Mouse (Mus musculus): ENCODE data around the gene Cdyl. TPM values are rescaled to one million over a fixed set of nuclear protein-coding genes. Genes with fewer than 3 reads are reported as not detected.

Cdyl gene
- polyA plus RNA-seq, 1 experiment from 2014 or later = 9.5 TPM

DNA sequence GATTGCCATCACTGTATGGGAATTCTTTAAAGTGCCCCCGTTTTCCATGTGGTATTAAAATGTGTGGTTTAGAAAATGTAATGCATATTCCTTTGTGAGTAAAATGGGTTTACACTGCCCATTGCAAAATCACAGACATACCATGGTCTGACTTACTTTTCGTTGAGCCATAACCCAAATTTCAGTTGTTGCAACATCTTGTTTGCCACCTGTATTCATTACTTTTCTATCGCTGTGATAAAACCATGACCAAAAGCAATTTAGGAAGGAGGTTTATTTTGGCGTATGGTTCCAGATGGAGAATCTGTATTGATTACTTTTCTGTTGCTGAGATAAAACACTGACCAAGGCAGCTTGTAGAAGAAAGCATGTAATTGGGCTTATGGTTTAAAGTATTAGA, 124.6 kb downstream of the Cdyl start:
- Histone ChIP-seq H3K27ac (replicated peaks) (no peak overlapping the region), H3K4me2 (no peak overlapping the region), H3K27me3 (no peaks in the 10 kb centered on the region), H3K4me1 (replicated peaks) (peaks cover 83% of the 10 kb centered on the region), H3K36me3 (replicated peaks) (no peaks in the 10 kb centered on the region), H3K4me3 (replicated peaks) (no peak overlapping the region), H3K9ac (no peak overlapping the region), H3K9me3 (replicated peaks) (no peaks in the 10 kb centered on the region)
- 72% methylated on average over 4 of the region's 4 CpGs for WGBS (ENCODE audit: insufficient replicate concordance)
- ATAC-seq (ENCODE audit: insufficient read depth) = no peak

GRCm38 (mm10) chr13:35785330-35785939, 125.8 kb downstream of the Cdyl start:
- H3K4me3 ChIP-seq (replicated peaks) = no peak overlapping the region
- no peak overlapping the region for H3K9ac ChIP-seq
- H3K36me3 ChIP-seq (replicated peaks) = no peaks in the 10 kb centered on the region
- no peaks in the 10 kb centered on the region for H3K27me3 ChIP-seq
- no peak overlapping the region for H3K4me2 ChIP-seq
- no peak for ATAC-seq (ENCODE audit: insufficient read depth)
- H3K9me3 ChIP-seq (replicated peaks) = no peaks in the 10 kb centered on the region
- H3K4me1 ChIP-seq (replicated peaks) = peaks cover 83% of the 10 kb centered on the region
- WGBS (ENCODE audit: insufficient replicate concordance) = 78% methylated on average over 5 of the region's 5 CpGs
- H3K27ac ChIP-seq (replicated peaks) = peak overlapping the region; percentile 79

DNA sequence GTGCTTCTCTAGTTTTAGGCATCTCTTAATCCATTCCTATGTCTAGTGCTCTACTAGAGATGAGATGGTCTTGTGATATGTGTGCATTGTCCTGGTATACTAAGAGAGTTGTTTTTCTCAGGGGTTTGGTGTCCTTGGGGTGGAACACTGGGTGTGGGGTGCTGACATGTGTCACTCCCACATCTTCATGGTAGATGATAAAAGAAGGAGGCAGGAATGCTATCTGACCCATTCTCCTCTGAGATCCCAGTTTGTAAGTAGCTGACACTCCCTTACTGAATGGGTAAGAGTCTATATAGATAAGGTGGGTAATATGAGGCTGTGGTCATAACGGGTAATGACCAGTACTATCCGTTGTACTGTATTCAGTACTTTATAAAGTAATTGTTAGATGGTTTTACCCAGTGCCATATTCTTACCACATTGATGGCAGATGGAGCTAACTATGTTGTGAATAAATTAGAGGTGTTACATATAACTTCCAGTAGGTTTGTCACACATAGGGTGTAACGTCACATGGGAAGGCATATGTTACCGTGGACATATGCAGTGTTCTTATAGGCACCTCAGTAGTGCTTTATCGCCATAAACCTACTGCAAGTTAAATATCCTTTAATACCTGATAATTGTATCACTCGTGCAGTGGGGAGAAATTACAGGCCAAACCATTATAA, 127.2 kb downstream of the Cdyl start:
- ATAC-seq (ENCODE audit: insufficient read depth) = peak; percentile 87
- H3K4me2 ChIP-seq = peak overlapping the region; percentile 51

DNA sequence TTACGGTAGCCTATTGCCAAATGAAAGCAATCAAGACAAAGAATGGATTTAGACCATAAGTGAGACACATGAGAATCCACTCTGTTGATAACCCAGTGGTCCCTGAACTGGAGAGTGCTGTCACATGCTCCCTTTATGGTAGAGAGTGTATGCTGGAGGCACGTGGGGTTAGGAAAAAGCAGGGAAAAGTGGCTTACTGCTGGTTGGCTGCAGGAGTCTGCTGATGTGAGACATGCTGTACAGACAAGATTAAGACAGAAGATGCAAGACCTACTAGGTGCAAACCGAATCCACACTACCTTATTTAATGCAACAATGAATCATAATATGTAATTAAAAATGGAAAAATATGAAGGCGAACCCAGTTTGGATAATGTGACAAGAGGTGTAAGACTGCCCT, 129.9 kb downstream of the Cdyl start:
- Histone ChIP-seq H3K36me3 (replicated peaks) (no peaks in the 10 kb centered on the region), H3K9ac (no peak overlapping the region), H3K9me3 (replicated peaks) (no peaks in the 10 kb centered on the region), H3K4me2 (no peak overlapping the region), H3K27me3 (no peaks in the 10 kb centered on the region), H3K27ac (replicated peaks) (no peak overlapping the region), H3K4me3 (replicated peaks) (no peak overlapping the region), H3K4me1 (replicated peaks) (peaks cover 82% of the 10 kb centered on the region)
- ATAC-seq (ENCODE audit: insufficient read depth) = no peak
- 84% methylated on average over 4 of the region's 4 CpGs for WGBS (ENCODE audit: insufficient replicate concordance)

More for the DNA sequence above, 127.2 kb downstream of the Cdyl start:
- 58% methylated on average over 6 of the region's 6 CpGs for WGBS (ENCODE audit: insufficient replicate concordance)
- no peaks in the 10 kb centered on the region for H3K27me3 ChIP-seq
- 0 out of 2 replicates have a peak overlapping the region, but pooled peaks have one; percentile 1 for H3K9ac ChIP-seq
- no peaks in the 10 kb centered on the region for H3K9me3 ChIP-seq (replicated peaks)
- peaks cover 84% of the 10 kb centered on the region for H3K4me1 ChIP-seq (replicated peaks)
- no peaks in the 10 kb centered on the region for H3K36me3 ChIP-seq (replicated peaks)
- peak overlapping the region; percentile 79 for H3K27ac ChIP-seq (replicated peaks)
- H3K4me3 ChIP-seq (replicated peaks) = no peak overlapping the region

DNA sequence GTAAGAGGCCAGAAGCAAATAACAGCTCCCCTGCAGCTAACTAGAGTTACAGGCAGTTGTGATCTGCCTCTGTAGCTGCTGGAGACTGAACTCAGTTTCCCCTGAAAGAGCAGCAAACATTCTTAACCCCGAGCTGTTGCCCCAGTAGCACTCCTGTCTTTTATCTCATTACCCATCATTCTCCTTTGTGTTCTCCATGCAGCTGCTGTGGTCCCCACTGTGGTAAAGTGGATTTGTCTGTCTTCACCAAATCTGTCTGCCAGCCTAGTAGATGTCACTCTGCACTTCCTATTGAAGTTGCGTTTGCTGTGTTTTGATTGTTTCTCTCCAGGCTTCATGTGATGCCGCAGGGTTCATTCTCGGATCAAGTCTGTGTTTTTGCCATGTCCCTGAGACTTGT, 130.8 kb downstream of the Cdyl start:
- ATAC-seq (ENCODE audit: insufficient read depth) = no peak
- no peaks in the 10 kb centered on the region for H3K9me3 ChIP-seq (replicated peaks)
- H3K4me2 ChIP-seq = no peak overlapping the region
- H3K36me3 ChIP-seq (replicated peaks) = no peaks in the 10 kb centered on the region
- no peak overlapping the region for H3K9ac ChIP-seq
- 54% methylated on average over 4 of the region's 4 CpGs for WGBS (ENCODE audit: insufficient replicate concordance)
- H3K27ac ChIP-seq (replicated peaks) = no peak overlapping the region
- peaks cover 82% of the 10 kb centered on the region for H3K4me1 ChIP-seq (replicated peaks)
- H3K4me3 ChIP-seq (replicated peaks) = no peak overlapping the region
- no peaks in the 10 kb centered on the region for H3K27me3 ChIP-seq

DNA sequence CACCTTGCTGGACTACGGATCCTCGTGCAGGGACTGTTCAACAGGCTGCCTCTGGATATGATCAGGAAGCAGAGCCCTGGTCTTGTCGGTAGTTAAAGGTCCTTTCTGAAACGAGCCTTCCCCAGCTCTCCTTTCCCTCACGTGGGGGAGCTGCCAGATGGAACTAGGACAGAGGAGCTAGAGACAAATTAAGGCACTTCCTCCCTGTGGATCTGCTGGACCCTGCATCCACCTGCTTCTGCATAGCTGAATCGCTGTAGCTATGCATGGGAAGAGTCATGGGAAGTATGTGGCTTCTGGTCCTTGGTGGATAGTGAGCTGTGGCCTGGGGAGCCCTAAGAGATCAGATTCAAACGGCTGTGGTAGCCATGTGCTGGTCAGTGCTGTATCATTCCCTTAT, 134.7 kb downstream of the Cdyl start:
- WGBS (ENCODE audit: insufficient replicate concordance) = 59% methylated on average over 7 of the region's 7 CpGs
- peak overlapping the region; percentile 89 for H3K27ac ChIP-seq (replicated peaks)

GRCm38 (mm10) chr13:35794774-35795173, 135.1 kb downstream of the Cdyl start:
- H3K9ac ChIP-seq = peak overlapping the region; percentile 28
- no peak overlapping the region for H3K4me3 ChIP-seq (replicated peaks)
- H3K4me1 ChIP-seq (replicated peaks) = peaks cover 94% of the 10 kb centered on the region
- WGBS (ENCODE audit: insufficient replicate concordance) = 38% methylated on average over 4 of the region's 4 CpGs
- peak overlapping the region; percentile 89 for H3K27ac ChIP-seq (replicated peaks)
- H3K27me3 ChIP-seq = no peaks in the 10 kb centered on the region
- H3K4me2 ChIP-seq = peak overlapping the region; percentile 65
- H3K36me3 ChIP-seq (replicated peaks) = no peaks in the 10 kb centered on the region
- H3K9me3 ChIP-seq (replicated peaks) = no peaks in the 10 kb centered on the region
- peak; percentile 45; the same call in 1 of the 2 replicates for ATAC-seq (ENCODE audit: insufficient read depth)

More for the DNA sequence above, 134.7 kb downstream of the Cdyl start:
- no peak overlapping the region; the same call in 1 of the 2 replicates for H3K9ac ChIP-seq
- peak overlapping the region; percentile 65 for H3K4me2 ChIP-seq
- H3K4me3 ChIP-seq (replicated peaks) = no peak overlapping the region
- peaks cover 94% of the 10 kb centered on the region for H3K4me1 ChIP-seq (replicated peaks)
- H3K27me3 ChIP-seq = no peaks in the 10 kb centered on the region
- no peak for ATAC-seq (ENCODE audit: insufficient read depth)
- H3K36me3 ChIP-seq (replicated peaks) = no peaks in the 10 kb centered on the region
- no peaks in the 10 kb centered on the region for H3K9me3 ChIP-seq (replicated peaks)

GRCm38 (mm10) chr13:35795887-35796286, 136.3 kb downstream of the Cdyl start:
- peak overlapping the region; percentile 89 for H3K27ac ChIP-seq (replicated peaks)
- H3K9me3 ChIP-seq (replicated peaks) = no peaks in the 10 kb centered on the region
- ATAC-seq (ENCODE audit: insufficient read depth) = peak; percentile 88
- H3K4me3 ChIP-seq (replicated peaks) = peak overlapping the region; percentile 12; the same call in 1 of the 2 replicates
- H3K4me1 ChIP-seq (replicated peaks) = peaks cover 92% of the 10 kb centered on the region
- WGBS (ENCODE audit: insufficient replicate concordance) = 4% methylated on average over 2 of the region's 2 CpGs
- H3K27me3 ChIP-seq = no peaks in the 10 kb centered on the region
- H3K36me3 ChIP-seq (replicated peaks) = no peaks in the 10 kb centered on the region
- H3K9ac ChIP-seq = peak overlapping the region; percentile 41
- H3K4me2 ChIP-seq = peak overlapping the region; percentile 65

DNA sequence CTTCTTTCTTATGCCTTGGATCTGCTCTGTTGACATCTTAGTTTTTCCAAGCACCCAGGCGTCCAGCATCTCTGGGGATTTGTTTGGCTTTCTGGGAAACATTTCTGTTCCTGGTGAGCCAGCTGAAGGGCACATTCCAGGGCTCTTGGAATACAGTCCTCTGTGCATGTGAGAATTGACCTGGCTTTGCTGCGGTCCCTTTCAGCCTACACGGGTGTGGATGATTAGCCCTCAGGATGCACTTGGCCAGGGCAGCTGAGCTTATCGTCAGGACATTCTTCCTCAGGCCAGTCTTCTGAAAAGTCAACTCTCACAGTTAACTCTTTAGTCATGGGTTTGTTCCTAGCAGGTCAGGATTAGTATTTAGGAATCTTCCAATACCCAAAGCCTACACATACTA, 136.7 kb downstream of the Cdyl start:
- H3K27ac ChIP-seq (replicated peaks) = peak overlapping the region; percentile 89
- H3K4me2 ChIP-seq = peak overlapping the region; percentile 65
- H3K36me3 ChIP-seq (replicated peaks) = no peaks in the 10 kb centered on the region
- peaks cover 92% of the 10 kb centered on the region for H3K4me1 ChIP-seq (replicated peaks)
- 36% methylated on average over 4 of the region's 4 CpGs for WGBS (ENCODE audit: insufficient replicate concordance)
- H3K27me3 ChIP-seq = no peaks in the 10 kb centered on the region
- ATAC-seq (ENCODE audit: insufficient read depth) = 0 out of 2 replicates have a peak, but pooled peaks have one; percentile 16
- H3K9ac ChIP-seq = peak overlapping the region; percentile 41
- no peaks in the 10 kb centered on the region for H3K9me3 ChIP-seq (replicated peaks)
- no peak overlapping the region; the same call in 1 of the 2 replicates for H3K4me3 ChIP-seq (replicated peaks)

DNA sequence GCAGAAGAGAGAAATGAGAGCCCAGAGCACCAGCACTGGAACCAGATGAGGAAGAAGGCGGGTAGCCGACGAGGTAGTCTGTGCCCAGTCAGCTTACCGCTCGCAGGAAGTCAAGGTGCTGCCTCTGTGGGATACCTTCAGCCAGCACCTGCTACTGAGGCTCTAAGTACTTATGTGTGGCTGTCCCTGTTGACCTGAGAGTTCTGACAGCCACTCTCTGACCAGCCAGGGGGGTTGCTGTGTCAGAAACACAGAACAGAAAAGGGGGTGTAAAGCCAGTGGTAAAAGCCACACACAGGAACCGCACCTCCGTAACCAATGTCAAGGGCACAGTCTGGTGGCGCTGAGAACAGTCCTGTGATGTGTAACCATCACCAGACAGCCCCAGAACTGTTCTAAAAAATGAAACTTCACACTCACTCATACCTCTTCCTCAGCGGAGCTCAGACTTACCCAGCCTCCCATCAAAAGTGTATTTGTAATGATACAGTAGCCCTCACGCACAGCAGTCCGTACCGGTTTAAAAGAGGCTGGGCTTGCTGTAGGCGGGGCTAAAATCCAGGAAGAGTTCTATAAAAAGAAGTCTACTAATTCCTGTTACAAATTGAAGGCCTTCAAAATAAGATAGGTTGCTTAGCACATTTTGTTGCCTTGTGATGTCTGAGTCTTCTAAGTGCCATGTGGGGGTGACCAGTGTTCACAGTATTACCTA, 138.3 kb downstream of the Cdyl start:
- peak overlapping the region; percentile 13; the same call in 1 of the 2 replicates for H3K9ac ChIP-seq
- no peaks in the 10 kb centered on the region for H3K27me3 ChIP-seq
- no peak overlapping the region for H3K4me3 ChIP-seq (replicated peaks)
- WGBS (ENCODE audit: insufficient replicate concordance) = 70% methylated on average over 13 of the region's 13 CpGs
- ATAC-seq (ENCODE audit: insufficient read depth) = no peak
- H3K4me2 ChIP-seq = no peak overlapping the region
- H3K9me3 ChIP-seq (replicated peaks) = no peaks in the 10 kb centered on the region
- H3K36me3 ChIP-seq (replicated peaks) = no peaks in the 10 kb centered on the region
- peak overlapping the region; percentile 89 for H3K27ac ChIP-seq (replicated peaks)
- peaks cover 83% of the 10 kb centered on the region for H3K4me1 ChIP-seq (replicated peaks)

- H3K27me3 ChIP-seq = no peaks in the 10 kb centered on the region
- H3K27ac ChIP-seq (replicated peaks) = peak overlapping the region; percentile 89; the same call in 1 of the 2 replicates
- 0 out of 2 replicates have a peak, but pooled peaks cover 4% of the 10 kb centered on the region for H3K36me3 ChIP-seq (replicated peaks)
- no peaks in the 10 kb centered on the region for H3K9me3 ChIP-seq (replicated peaks)
- H3K4me2 ChIP-seq = no peak overlapping the region
- no peak overlapping the region for H3K9ac ChIP-seq
- 54% methylated on average over 9 of the region's 9 CpGs for WGBS (ENCODE audit: insufficient replicate concordance)
- ATAC-seq (ENCODE audit: insufficient read depth) = no peak
- H3K4me1 ChIP-seq (replicated peaks) = peaks cover 78% of the 10 kb centered on the region
- H3K4me3 ChIP-seq (replicated peaks) = no peak overlapping the region
Measured at GRCm38 (mm10) chr13:35798645-35799044, 139.0 kb downstream of the Cdyl start.
